Mouse (Mus musculus): ENCODE measurements around the gene Il1r1. TPM values are rescaled to one million over a fixed set of nuclear protein-coding genes. Genes with fewer than 3 reads are reported as not detected.

Il1r1 gene
- polyA plus RNA-seq, 1 experiment, result 1.9 TPM

GRCm38 (mm10) chr1:40270415-40270814 lies 45.5 kb downstream of the Il1r1 start:
- Histone ChIP-seq H3K4me1 (ENCODE audit: control insufficient read depth, insufficient read depth, low read length) (peaks cover 8% of the 10 kb centered on the region), H3K36me3 (ENCODE audit: control insufficient read depth, insufficient read depth, low read length) (no peaks in the 10 kb centered on the region)

DNA sequence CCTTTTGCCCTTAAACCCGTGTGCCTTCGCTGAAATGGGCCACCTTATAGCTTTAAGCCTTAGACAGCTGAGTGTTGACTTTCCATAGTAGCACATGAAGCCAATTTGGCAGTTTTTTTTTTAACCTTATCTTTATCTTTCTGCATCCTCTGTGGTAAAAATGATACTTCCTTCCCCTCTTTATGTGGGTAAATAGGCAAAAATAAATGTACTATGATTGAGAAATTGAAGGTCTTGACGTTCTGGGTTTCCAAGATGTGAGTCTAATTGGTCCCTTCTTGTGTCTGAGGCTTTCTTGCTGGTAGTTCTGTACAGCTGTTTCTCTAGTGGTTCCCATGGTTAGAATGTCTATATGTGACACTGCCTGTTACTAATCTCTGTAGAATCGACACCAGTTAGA lies 46.2 kb downstream of the Il1r1 start:
- TF ChIP-seq POLR2A (IDR thresholded peaks at IDR 0.05; ENCODE audit: control insufficient read depth, low read depth, low read length), result no peak
- TF ChIP-seq CTCF (IDR thresholded peaks at IDR 0.05; ENCODE audit: control insufficient read depth, insufficient read depth, insufficient replicate concordance, low read depth, low read length), result no peak
- H3K4me1 ChIP-seq (ENCODE audit: control insufficient read depth, insufficient read depth, low read length), result peaks cover 7% of the 10 kb centered on the region

More at GRCm38 (mm10) chr1:40270415-40270814, 45.5 kb downstream of the Il1r1 start:
- Histone ChIP-seq H3K4me3 (ENCODE audit: control insufficient read depth, low read depth, low read length) (no peak overlapping the region), H3K27me3 (ENCODE audit: control insufficient read depth, insufficient read depth, low read length) (no peaks in the 10 kb centered on the region), H3K27ac (ENCODE audit: control insufficient read depth, insufficient read depth, low read depth, low read length) (no peak overlapping the region)
- TF ChIP-seq CTCF (IDR thresholded peaks at IDR 0.05; ENCODE audit: control insufficient read depth, insufficient read depth, insufficient replicate concordance, low read depth, low read length) (no peak), POLR2A (IDR thresholded peaks at IDR 0.05; ENCODE audit: control insufficient read depth, low read depth, low read length) (no peak)

GRCm38 (mm10) chr1:40271486-40272055 lies 46.7 kb downstream of the Il1r1 start:
- no peaks in the 10 kb centered on the region for H3K27me3 ChIP-seq (ENCODE audit: control insufficient read depth, insufficient read depth, low read length)
- H3K36me3 ChIP-seq (ENCODE audit: control insufficient read depth, insufficient read depth, low read length), result no peaks in the 10 kb centered on the region
- no peak overlapping the region for H3K27ac ChIP-seq (ENCODE audit: control insufficient read depth, insufficient read depth, low read depth, low read length)
- no peak overlapping the region for H3K4me3 ChIP-seq (ENCODE audit: control insufficient read depth, low read depth, low read length)
- TF ChIP-seq CTCF (IDR thresholded peaks at IDR 0.05; ENCODE audit: control insufficient read depth, insufficient read depth, insufficient replicate concordance, low read depth, low read length) (no peak), POLR2A (IDR thresholded peaks at IDR 0.05; ENCODE audit: control insufficient read depth, low read depth, low read length) (no peak)
- H3K4me1 ChIP-seq (ENCODE audit: control insufficient read depth, insufficient read depth, low read length), result peaks cover 2% of the 10 kb centered on the region

More for the DNA sequence above, 46.2 kb downstream of the Il1r1 start:
- Histone ChIP-seq H3K27ac (ENCODE audit: control insufficient read depth, insufficient read depth, low read depth, low read length) (no peak overlapping the region), H3K4me3 (ENCODE audit: control insufficient read depth, low read depth, low read length) (no peak overlapping the region), H3K27me3 (ENCODE audit: control insufficient read depth, insufficient read depth, low read length) (no peaks in the 10 kb centered on the region), H3K36me3 (ENCODE audit: control insufficient read depth, insufficient read depth, low read length) (no peaks in the 10 kb centered on the region)

DNA sequence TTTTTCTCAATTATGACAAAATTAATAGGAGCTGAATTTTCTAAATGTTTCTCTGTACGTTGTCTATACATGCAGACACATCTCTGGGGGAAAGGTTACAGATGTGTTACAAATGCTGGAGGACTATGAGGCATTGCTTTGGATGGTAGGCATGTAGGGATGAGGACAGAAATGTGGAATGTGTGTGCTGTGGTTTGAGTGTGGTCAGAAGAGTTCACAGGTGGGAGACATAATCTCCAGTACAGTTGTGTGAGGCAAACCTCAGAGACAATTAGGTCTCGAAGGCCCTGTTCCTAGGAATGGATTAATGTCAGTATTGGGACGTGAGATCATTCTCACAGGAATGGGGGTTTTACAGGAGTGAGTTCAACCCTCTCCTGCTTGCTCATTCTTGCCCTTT lies 47.3 kb downstream of the Il1r1 start:
- Histone ChIP-seq H3K4me3 (ENCODE audit: control insufficient read depth, low read depth, low read length) (no peak overlapping the region), H3K27me3 (ENCODE audit: control insufficient read depth, insufficient read depth, low read length) (no peaks in the 10 kb centered on the region)

DNA sequence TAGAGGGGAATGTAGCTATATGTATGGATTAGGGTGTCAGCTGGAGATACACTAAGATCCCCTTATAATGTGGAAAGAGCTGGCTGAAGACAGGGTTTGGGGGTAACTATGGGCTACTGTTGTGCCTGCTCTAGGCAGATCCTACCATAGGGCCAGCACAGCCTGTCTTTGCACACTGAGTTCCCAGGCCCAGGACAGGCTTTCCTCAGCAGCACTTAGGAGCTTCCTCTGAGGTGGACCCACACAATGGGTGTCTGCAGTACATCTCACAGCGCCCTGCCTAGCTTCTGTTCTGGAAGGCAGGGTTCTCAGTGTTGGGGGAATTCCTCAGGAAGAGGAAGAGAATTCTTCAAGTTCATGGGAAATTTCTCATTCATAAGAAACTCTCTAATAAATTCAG lies 48.6 kb downstream of the Il1r1 start:
- Histone ChIP-seq H3K27ac (ENCODE audit: control insufficient read depth, insufficient read depth, low read depth, low read length) (no peak overlapping the region), H3K4me1 (ENCODE audit: control insufficient read depth, insufficient read depth, low read length) (no peaks in the 10 kb centered on the region; the same call in 1 of the 2 replicates), H3K36me3 (ENCODE audit: control insufficient read depth, insufficient read depth, low read length) (no peaks in the 10 kb centered on the region), H3K27me3 (ENCODE audit: control insufficient read depth, insufficient read depth, low read length) (no peaks in the 10 kb centered on the region), H3K4me3 (ENCODE audit: control insufficient read depth, low read depth, low read length) (no peak overlapping the region)
- TF ChIP-seq POLR2A (IDR thresholded peaks at IDR 0.05; ENCODE audit: control insufficient read depth, low read depth, low read length) (no peak), CTCF (IDR thresholded peaks at IDR 0.05; ENCODE audit: control insufficient read depth, insufficient read depth, insufficient replicate concordance, low read depth, low read length) (no peak)

More for the DNA sequence above, 47.3 kb downstream of the Il1r1 start:
- TF ChIP-seq POLR2A (IDR thresholded peaks at IDR 0.05; ENCODE audit: control insufficient read depth, low read depth, low read length), result no peak
- TF ChIP-seq CTCF (IDR thresholded peaks at IDR 0.05; ENCODE audit: control insufficient read depth, insufficient read depth, insufficient replicate concordance, low read depth, low read length), result no peak
- H3K36me3 ChIP-seq (ENCODE audit: control insufficient read depth, insufficient read depth, low read length), result no peaks in the 10 kb centered on the region
- H3K27ac ChIP-seq (ENCODE audit: control insufficient read depth, insufficient read depth, low read depth, low read length), result no peak overlapping the region
- H3K4me1 ChIP-seq (ENCODE audit: control insufficient read depth, insufficient read depth, low read length), result no peaks in the 10 kb centered on the region; the same call in 1 of the 2 replicates

DNA sequence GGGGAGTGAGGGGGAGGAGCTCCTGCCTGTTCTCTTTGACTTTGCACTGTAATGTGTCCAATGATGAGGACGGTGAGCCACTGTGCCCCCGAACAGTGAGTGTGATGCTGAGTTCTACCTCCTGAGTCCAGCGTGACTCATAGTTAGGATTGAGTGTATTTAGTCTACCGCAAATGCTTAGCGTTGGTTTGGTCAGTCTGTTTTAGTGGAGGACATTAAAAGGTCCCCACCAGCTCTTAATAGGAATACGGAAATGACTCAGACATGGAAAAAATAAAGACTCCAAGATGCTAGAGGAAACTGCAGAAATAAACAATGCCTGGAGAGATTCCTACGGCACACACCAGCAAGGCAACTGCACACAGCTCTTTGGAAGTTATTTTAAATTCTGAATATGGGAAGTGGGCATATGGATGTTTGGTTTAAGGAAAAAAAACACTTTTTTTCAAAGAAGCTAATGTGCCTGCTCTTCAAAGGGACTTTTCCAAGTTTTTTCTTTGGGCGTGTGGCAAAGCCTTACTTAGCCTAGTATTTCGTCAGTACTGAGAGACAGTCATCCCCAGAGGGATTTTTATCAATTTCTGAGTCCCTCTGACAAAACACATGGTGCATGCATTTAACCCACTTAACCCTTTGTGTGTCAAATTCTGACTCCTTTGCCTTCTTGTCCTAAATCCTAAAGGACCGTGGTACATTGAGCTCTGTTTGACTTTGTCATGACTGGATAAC lies 50.6 kb downstream of the Il1r1 start:
- no peaks in the 10 kb centered on the region; the same call in 1 of the 2 replicates for H3K4me1 ChIP-seq (ENCODE audit: control insufficient read depth, insufficient read depth, low read length)
- H3K4me3 ChIP-seq (ENCODE audit: control insufficient read depth, low read depth, low read length), result no peak overlapping the region
- TF ChIP-seq POLR2A (IDR thresholded peaks at IDR 0.05; ENCODE audit: control insufficient read depth, low read depth, low read length) (no peak), CTCF (IDR thresholded peaks at IDR 0.05; ENCODE audit: control insufficient read depth, insufficient read depth, insufficient replicate concordance, low read depth, low read length) (no peak)
- H3K27me3 ChIP-seq (ENCODE audit: control insufficient read depth, insufficient read depth, low read length), result no peaks in the 10 kb centered on the region
- no peak overlapping the region for H3K27ac ChIP-seq (ENCODE audit: control insufficient read depth, insufficient read depth, low read depth, low read length)
- no peaks in the 10 kb centered on the region for H3K36me3 ChIP-seq (ENCODE audit: control insufficient read depth, insufficient read depth, low read length)

GRCm38 (mm10) chr1:40277944-40278343 lies 53.1 kb downstream of the Il1r1 start:
- no peaks in the 10 kb centered on the region for H3K36me3 ChIP-seq (ENCODE audit: control insufficient read depth, insufficient read depth, low read length)
- H3K4me1 ChIP-seq (ENCODE audit: control insufficient read depth, insufficient read depth, low read length), result no peaks in the 10 kb centered on the region; the same call in 1 of the 2 replicates
- no peak for TF ChIP-seq POLR2A (IDR thresholded peaks at IDR 0.05; ENCODE audit: control insufficient read depth, low read depth, low read length)
- no peaks in the 10 kb centered on the region for H3K27me3 ChIP-seq (ENCODE audit: control insufficient read depth, insufficient read depth, low read length)
- no peak overlapping the region for H3K27ac ChIP-seq (ENCODE audit: control insufficient read depth, insufficient read depth, low read depth, low read length)
- no peak overlapping the region for H3K4me3 ChIP-seq (ENCODE audit: control insufficient read depth, low read depth, low read length)
